8 mouse cellular contexts compared by ENCODE assay signal in genomic region chr15:82128398-82128797, GRCm38 (mm10). TPM values are rescaled to one million over a fixed set of nuclear protein-coding genes. Genes with fewer than 3 reads are reported as not detected.
DNase-seq lines count a peak whose midpoint lies in the region; ATAC-seq and TF ChIP-seq lines count a peak whose summit lies in the region.

No protein-coding gene starts in this region.

- H3K79me2 ChIP-seq in MEL (ENCODE audit: control insufficient read depth, insufficient read depth, low read length, poor library complexity) = peaks cover 4% of the 10 kb centered on the region; the same call in 1 of the 2 replicates

- peaks cover 14% of the 10 kb centered on the region for H3K4me1 ChIP-seq in heart, embryonic 16.5 days (ENCODE audit: control insufficient read depth, insufficient read depth, low read length)
- peaks cover 0 to 12% of the 10 kb centered on the region in 2 experiments; a peak in 1 of 4 replicates for H3K4me1 ChIP-seq in MEL (ENCODE audit: control insufficient read depth in 1 of 2, insufficient read depth in 2 of 2, low read length in 2 of 2)
- peaks cover 26% of the 10 kb centered on the region for H3K4me1 ChIP-seq in forebrain, embryonic 10.5 days
- peaks cover 35% of the 10 kb centered on the region for H3K4me1 ChIP-seq in liver, embryonic 13.5 days (replicated peaks)

- WGBS in heart, embryonic 16.5 days = 1% methylated on average over 5 of the region's 5 CpGs
- 5% methylated on average over 5 of the region's 5 CpGs for WGBS in forebrain, embryonic 10.5 days
- WGBS in liver, embryonic 13.5 days (ENCODE audit: insufficient replicate concordance) = 2% methylated on average over 5 of the region's 5 CpGs

- no peak for DNase-seq in heart, postnatal 10 days
- peak; percentile 64 for DNase-seq in MEL (ENCODE audit: low read depth, low spot score)
- DNase-seq in forebrain, embryonic 10.5 days (ENCODE audit: extremely low spot score, low spot score) = no peak
- peak; percentile 28 for DNase-seq in liver, embryonic 13.5 days
- no peak for DNase-seq in frontal cortex, postnatal 10 days (ENCODE audit: low spot score in 2 of 2)
- DNase-seq in layer of hippocampus, postnatal 25 days (ENCODE audit: extremely low spot score in 1 of 2, low spot score in 1 of 2) = no peak
- DNase-seq in urinary bladder, postnatal 4 days (ENCODE audit: low spot score in 2 of 2) = no peak

- no peak for TF ChIP-seq POLR2A in MEL (IDR thresholded peaks at IDR 0.05; ENCODE audit: control insufficient read depth in 1 of 2, insufficient read depth in 1 of 2, low read depth in 1 of 2, low read length in 2 of 2, poor library complexity in 1 of 2)

- peak overlapping the region; percentile 94 for H3K9ac ChIP-seq in heart, embryonic 16.5 days (ENCODE audit: low read length)
- H3K9ac ChIP-seq in MEL (ENCODE audit: control insufficient read depth, low read depth, low read length, poor library complexity, severe bottlenecking) = peak overlapping the region; percentile 85
- H3K9ac ChIP-seq in liver, embryonic 13.5 days = peak overlapping the region; percentile 82

- intact Hi-C loops in heart, postnatal 10 days (cut with DNase I) = no loop called here

- peak overlapping the region; percentile 93 for H3K4me3 ChIP-seq in heart, embryonic 16.5 days (ENCODE audit: low read length)
- H3K4me3 ChIP-seq in MEL (ENCODE audit: control insufficient read depth in 1 of 2, insufficient read depth in 1 of 2, low read depth in 2 of 2, low read length in 2 of 2) = peak overlapping the region; percentile 67 to 76
- peak overlapping the region; percentile 87 for H3K4me3 ChIP-seq in forebrain, embryonic 10.5 days
- peak overlapping the region; percentile 81 for H3K4me3 ChIP-seq in liver, embryonic 13.5 days (replicated peaks)

- H3K4me2 ChIP-seq in heart, embryonic 16.5 days (ENCODE audit: low read depth, low read length) = peak overlapping the region; percentile 99
- H3K4me2 ChIP-seq in liver, embryonic 13.5 days = peak overlapping the region; percentile 82

- TF ChIP-seq RAD21 in MEL (IDR thresholded peaks at IDR 0.05; ENCODE audit: low read depth, low read length) = no peak

- peak overlapping the region; percentile 77 for H3K27ac ChIP-seq in heart, embryonic 16.5 days (ENCODE audit: low read length)
- peak overlapping the region; percentile 47 for H3K27ac ChIP-seq in MEL (ENCODE audit: control insufficient read depth, low read depth, low read length)
- peak overlapping the region; percentile 90 for H3K27ac ChIP-seq in forebrain, embryonic 10.5 days
- peak overlapping the region; percentile 78; the same call in 1 of the 2 replicates for H3K27ac ChIP-seq in liver, embryonic 13.5 days

- H3K9me3 ChIP-seq in heart, embryonic 16.5 days (replicated peaks; ENCODE audit: control insufficient read depth, low read length) = no peaks in the 10 kb centered on the region
- H3K9me3 ChIP-seq in MEL (replicated peaks; ENCODE audit: insufficient read depth, low read length) = no peaks in the 10 kb centered on the region
- no peaks in the 10 kb centered on the region for H3K9me3 ChIP-seq in forebrain, embryonic 10.5 days
- H3K9me3 ChIP-seq in liver, embryonic 13.5 days (replicated peaks) = no peaks in the 10 kb centered on the region

- no peaks in the 10 kb centered on the region for H3K36me3 ChIP-seq in heart, embryonic 16.5 days (ENCODE audit: control insufficient read depth, insufficient read depth)
- H3K36me3 ChIP-seq in MEL (ENCODE audit: control insufficient read depth in 1 of 2, insufficient read depth in 2 of 2, low read length in 2 of 2) = peaks cover 0 to 3% of the 10 kb centered on the region in 2 experiments; a peak in 1 of 4 replicates
- peaks cover 33% of the 10 kb centered on the region for H3K36me3 ChIP-seq in forebrain, embryonic 10.5 days (replicated peaks)
- peaks cover 13% of the 10 kb centered on the region for H3K36me3 ChIP-seq in liver, embryonic 13.5 days

- TF ChIP-seq CTCF in MEL (IDR thresholded peaks at IDR 0.05 in 2 of 3, conservative IDR thresholded peaks at IDR 0.05 in 1 of 3; ENCODE audit: control insufficient read depth in 1 of 3, insufficient read depth in 1 of 3, low read depth in 2 of 3, low read length in 3 of 3, poor library complexity in 1 of 3, severe bottlenecking in 1 of 3) = no peak

- H3K27me3 ChIP-seq in heart, embryonic 16.5 days (ENCODE audit: control insufficient read depth, insufficient read depth, low read length) = peaks cover 4% of the 10 kb centered on the region; the same call in 1 of the 2 replicates
- no peaks in the 10 kb centered on the region for H3K27me3 ChIP-seq in MEL (ENCODE audit: control insufficient read depth in 1 of 2, insufficient read depth in 2 of 2, low read length in 2 of 2)
- no peaks in the 10 kb centered on the region; the same call in 1 of the 2 replicates for H3K27me3 ChIP-seq in forebrain, embryonic 10.5 days (ENCODE audit: poor library complexity, severe bottlenecking)
- no peaks in the 10 kb centered on the region for H3K27me3 ChIP-seq in liver, embryonic 13.5 days

- no peak for TF ChIP-seq EP300 in MEL (IDR thresholded peaks at IDR 0.05; ENCODE audit: low read depth in 1 of 2, low read length in 2 of 2)

- ATAC-seq in heart, embryonic 16.5 days (replicated peaks; ENCODE audit: extremely low read depth, insufficient read depth, low FRiP score) = no peak
- ATAC-seq in liver, embryonic 13.5 days (ENCODE audit: low read depth) = no peak; the same call in 1 of the 2 replicates

TF ChIP-seq in MEL, 35 proteins besides CTCF, POLR2A, EP300 and RAD21:
- TF ChIP-seq CHD2 (IDR thresholded peaks at IDR 0.05; ENCODE audit: low read length) = no peak
- TF ChIP-seq MAFK (IDR thresholded peaks at IDR 0.05; ENCODE audit: borderline replicate concordance, low read depth, low read length) = no peak
- no peak for TF ChIP-seq MYC (IDR thresholded peaks at IDR 0.05; ENCODE audit: low read depth, low read length)
- TF ChIP-seq MYB (IDR thresholded peaks at IDR 0.05; ENCODE audit: low read depth, low read length) = no peak
- no peak for TF ChIP-seq USF1 (IDR thresholded peaks at IDR 0.05; ENCODE audit: low read depth, low read length)
- no peak for TF ChIP-seq SIN3A (IDR thresholded peaks at IDR 0.05; ENCODE audit: low read length)
- no peak for TF ChIP-seq ZMIZ1 (IDR thresholded peaks at IDR 0.05; ENCODE audit: low read depth, low read length)
- TF ChIP-seq ZC3H11A (IDR thresholded peaks at IDR 0.05; ENCODE audit: low read depth, low read length) = no peak
- TF ChIP-seq MAX (IDR thresholded peaks at IDR 0.05; ENCODE audit: low read length) = no peak
- TF ChIP-seq KAT2A (conservative IDR thresholded peaks at IDR 0.05; ENCODE audit: low read depth, low read length) = no peak
- no peak for TF ChIP-seq TBP (IDR thresholded peaks at IDR 0.05; ENCODE audit: low read depth, low read length)
- no peak for TF ChIP-seq SMC3 (IDR thresholded peaks at IDR 0.05; ENCODE audit: low read depth, low read length)
- no peak for TF ChIP-seq HCFC1 (IDR thresholded peaks at IDR 0.05; ENCODE audit: low read depth, low read length)
- TF ChIP-seq MXI1 (IDR thresholded peaks at IDR 0.05; ENCODE audit: low read depth, low read length) = no peak

RNA-seq across cellular contexts. Expression of gene Ccdc134, which starts 0.7 kb away (rescaled TPM):
- polyA plus RNA-seq in heart, embryonic 16.5 days (2015; fragmentation: Nextera tagmentation; extraction: Ambion mirVana) = 9.9 and 11.7 TPM in 2 replicates
- 1 to 10 TPM; 5.1 to 5.5 TPM for total RNA-seq in heart, postnatal 10 days (2021)
- 11.8 and 19.7 TPM in 2 replicates for total RNA-seq in MEL (2012; rRNA removed)
- polyA plus RNA-seq in MEL (2012; ENCODE audit: insufficient read depth in 1 of 2, insufficient read length in 2 of 2, low read depth in 1 of 2, low replicate concordance in 2 of 2, missing spikeins in 1 of 2) = 10 to 100 TPM in 1 of 2 experiments, not detected in 1; 17.5 TPM
- 22.9 and 24.0 TPM in 2 replicates for polyA plus RNA-seq in forebrain, embryonic 10.5 days (2016; fragmentation: Nextera tagmentation; extraction: Ambion mirVana)
- polyA plus RNA-seq in liver, embryonic 13.5 days (2015; fragmentation: Nextera tagmentation; extraction: Ambion mirVana) = 8.2 and 9.9 TPM in 2 replicates
- total RNA-seq in layer of hippocampus, postnatal 25 days (2021) = 10 to 100 TPM; 11.2 to 15.8 TPM

RNA-seq across cellular contexts. Expression of gene Srebf2, which starts 18.6 kb away (rescaled TPM):
- 91.6 and 92.0 TPM in 2 replicates for polyA plus RNA-seq in heart, embryonic 16.5 days (2015; fragmentation: Nextera tagmentation; extraction: Ambion mirVana)
- total RNA-seq in heart, postnatal 10 days (2021) = 10 to 100 TPM; 35.1 to 38.8 TPM
- 40.5 and 52.2 TPM in 2 replicates for total RNA-seq in MEL (2012; rRNA removed)
- polyA plus RNA-seq in MEL (2012; ENCODE audit: insufficient read depth in 1 of 2, insufficient read length in 2 of 2, low read depth in 1 of 2, low replicate concordance in 2 of 2, missing spikeins in 1 of 2) = 100 to 1,000 TPM in 1 of 2 experiments, not detected in 1; 161 TPM
- polyA plus RNA-seq in forebrain, embryonic 10.5 days (2016; fragmentation: Nextera tagmentation; extraction: Ambion mirVana) = 207 and 227 TPM in 2 replicates
- polyA plus RNA-seq in liver, embryonic 13.5 days (2015; fragmentation: Nextera tagmentation; extraction: Ambion mirVana) = 64.2 and 70.2 TPM in 2 replicates
- 100 to 1,000 TPM; 172 to 174 TPM for total RNA-seq in layer of hippocampus, postnatal 25 days (2021)

RNA-seq across cellular contexts. Expression of gene Mei1, which starts 58.6 kb away (rescaled TPM):
- not detected in 2 replicates for polyA plus RNA-seq in heart, embryonic 16.5 days (2015; fragmentation: Nextera tagmentation; extraction: Ambion mirVana)
- total RNA-seq in heart, postnatal 10 days (2021) = not detected
- not detected in 2 replicates for total RNA-seq in MEL (2012; rRNA removed)
- not detected for polyA plus RNA-seq in MEL (2012; ENCODE audit: insufficient read depth in 1 of 2, insufficient read length in 2 of 2, low read depth in 1 of 2, low replicate concordance in 2 of 2, missing spikeins in 1 of 2)
- polyA plus RNA-seq in forebrain, embryonic 10.5 days (2016; fragmentation: Nextera tagmentation; extraction: Ambion mirVana) = 0.06 and 0.11 TPM in 2 replicates
- polyA plus RNA-seq in liver, embryonic 13.5 days (2015; fragmentation: Nextera tagmentation; extraction: Ambion mirVana) = not detected in 2 replicates
- under 1 TPM; 0.12 to 0.59 TPM for total RNA-seq in layer of hippocampus, postnatal 25 days (2021)

Comparison
In these comparisons a context has a peak if more than half of its experiments do, and no peak if none do; other contexts are left out.
1. DNase-seq: peak in MEL (single experiment) and liver, embryonic 13.5 days (single experiment); none in heart, postnatal 10 days (0 of 2), forebrain, embryonic 10.5 days (single experiment), frontal cortex, postnatal 10 days (0 of 2), layer of hippocampus, postnatal 25 days (0 of 2) and urinary bladder, postnatal 4 days (0 of 2).
2. Peak in every context shown above with its lines, with median percentiles within 50 percentile points of each other: H3K27ac ChIP-seq, H3K4me3 ChIP-seq and H3K9ac ChIP-seq.